Mouse (Mus musculus) lung, postnatal 10 days (tissue): Measurements from ENCODE around the gene Gm5460.

Experiments
- DNase-seq: peaks from one replicate; pipeline ENCODE4 v3.0.0; 2021

Gene Gm5460

DNA sequence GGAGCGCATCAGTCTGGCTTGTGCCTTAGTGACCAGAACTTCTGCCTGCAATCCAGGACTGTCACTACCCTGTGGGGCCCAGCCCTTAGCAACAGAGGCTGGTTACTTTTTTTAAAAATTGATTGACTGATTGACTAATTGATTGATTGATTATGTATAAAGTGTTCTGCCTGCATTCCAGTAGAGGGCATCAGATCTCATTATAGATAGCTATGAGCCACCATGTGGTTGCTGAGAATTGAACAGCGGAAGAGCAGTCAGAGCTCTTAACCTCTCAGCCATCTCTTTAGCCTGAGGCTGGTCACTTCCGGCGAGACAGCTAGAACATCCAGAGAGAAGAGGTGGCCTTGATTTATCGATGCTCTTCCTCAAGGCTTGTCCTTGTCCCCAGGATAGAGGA, 60.7 kb downstream of the Gm5460 start:
- no peak for DNase-seq

DNA sequence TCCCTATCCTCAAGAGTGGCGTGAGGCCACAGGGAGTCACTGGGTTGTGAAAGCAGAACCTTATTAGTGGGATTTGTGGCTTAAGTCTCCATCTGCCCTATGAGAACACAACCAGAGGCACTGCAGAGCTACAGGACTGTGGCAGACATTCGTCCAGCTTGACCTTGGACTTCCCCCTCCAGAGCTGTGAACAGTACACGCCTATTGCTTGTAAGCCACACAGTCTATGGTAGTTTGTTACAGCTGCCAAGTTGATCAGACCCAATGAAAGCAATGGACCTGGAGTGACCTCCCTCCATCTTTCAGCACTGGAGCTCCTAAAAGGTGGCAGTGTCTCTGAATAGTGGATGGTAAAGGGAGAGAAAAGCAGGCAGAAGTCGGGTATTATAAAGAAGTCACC, 61.7 kb downstream of the Gm5460 start:
- DNase-seq, result no peak

GRCm38 (mm10) chr14:34080321-34080997, 63.9 kb downstream of the Gm5460 start:
- DNase-seq, result peak; percentile 84

GRCm38 (mm10) chr14:34085731-34086130, 69.2 kb downstream of the Gm5460 start, which contains the start of gene Anxa8:
Gene Anxa8, plus strand, starts transcription at chr14:34085981.
- peak; percentile 23 for DNase-seq

- DNase-seq, result no peak
Observed at GRCm38 (mm10) chr14:34086806-34087205, 70.2 kb downstream of the Gm5460 start.

DNA sequence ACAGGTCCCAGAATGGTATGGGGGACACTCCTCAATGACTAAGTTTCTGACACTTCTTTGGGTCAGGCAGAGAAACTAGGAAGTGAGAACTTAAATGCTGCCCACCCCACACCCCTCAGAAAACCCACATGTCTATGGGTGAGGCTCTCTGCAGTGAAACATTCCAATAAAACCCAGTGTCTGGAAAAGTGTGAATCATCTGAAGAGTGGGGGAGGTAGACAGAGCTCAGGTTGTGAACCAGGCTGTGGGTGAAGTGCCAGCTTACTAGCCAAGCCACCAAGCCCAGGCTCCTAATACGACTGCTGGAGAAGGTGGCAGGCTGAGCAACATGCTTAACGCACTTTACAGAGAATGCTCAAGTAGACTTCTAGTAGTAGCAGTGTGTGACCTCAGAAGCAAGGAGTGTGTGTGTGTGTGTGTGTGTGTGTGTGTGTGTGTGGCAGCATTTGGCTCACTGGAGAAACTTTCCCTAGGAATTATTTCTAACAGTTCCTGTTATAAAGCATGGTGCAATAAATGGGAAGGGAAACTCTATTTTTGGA, 71.4 kb downstream of the Gm5460 start:
- peak; percentile 33 for DNase-seq

GRCm38 (mm10) chr14:34089796-34090195, 73.2 kb downstream of the Gm5460 start:
- no peak for DNase-seq

- no peak for DNase-seq
Observed at GRCm38 (mm10) chr14:34091475-34091874, 74.9 kb downstream of the Gm5460 start.

GRCm38 (mm10) chr14:34092856-34093255, 76.3 kb downstream of the Gm5460 start:
- DNase-seq, result no peak

DNA sequence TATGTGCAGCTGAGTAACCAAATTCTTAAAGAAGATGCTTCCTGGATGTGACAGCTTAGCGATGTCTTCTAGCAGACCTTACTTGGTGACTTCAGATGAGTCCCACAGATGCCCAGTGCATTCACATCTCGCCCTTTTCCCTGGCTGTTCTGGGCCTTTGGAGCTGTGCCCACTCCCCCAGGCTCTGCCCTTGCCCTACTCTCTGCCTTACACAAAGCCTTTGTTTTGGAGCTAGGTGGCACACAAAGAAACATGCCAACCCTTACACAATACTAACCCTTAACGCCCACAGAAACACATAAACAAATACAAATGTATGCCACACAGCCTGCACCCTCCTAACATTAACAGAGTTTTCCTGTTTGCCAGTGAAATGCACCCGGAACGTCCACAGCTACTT, 79.6 kb downstream of the Gm5460 start:
- no peak for DNase-seq
